Mouse (Mus musculus): ENCODE measurements at regions not wholly inside any gene's neighbourhood (a gene's known extent, or its start where the extent isn't known, plus 50 kb on each side); places are given as distances from the start of the nearest gene placed in this dataset.

DNA sequence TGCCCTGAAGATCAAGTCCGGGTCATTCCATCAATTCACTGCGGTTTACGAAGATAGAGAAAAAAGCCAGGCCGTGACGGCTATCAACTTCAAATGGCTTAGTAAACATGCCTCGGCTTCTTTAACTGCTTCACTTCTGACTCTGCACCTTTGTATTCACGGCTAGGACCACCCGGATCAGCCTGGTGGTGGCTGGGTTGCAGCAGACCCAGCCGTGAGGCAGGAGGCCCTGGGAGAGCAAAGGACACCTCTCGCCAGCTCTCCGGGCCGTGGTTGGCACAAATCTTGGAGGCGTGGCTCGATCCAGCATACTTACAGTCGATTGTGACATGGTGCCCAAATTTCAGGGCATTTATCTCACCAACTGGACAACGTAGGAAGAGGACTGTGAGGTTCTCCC is 187.5 kb downstream of the Gpat3 start:
- H3K27me3 ChIP-seq (ENCODE audit: control insufficient read depth, insufficient read depth, low read length) = peaks cover 2% of the 10 kb centered on the region; the same call in 1 of the 2 replicates
- 73% methylated on average over 16 of the region's 16 CpGs for WGBS
- no peak overlapping the region for H3K27ac ChIP-seq (ENCODE audit: low read depth, low read length)
- no peaks in the 10 kb centered on the region for H3K36me3 ChIP-seq (ENCODE audit: control insufficient read depth, insufficient read depth, low read length)
- H3K9me3 ChIP-seq (ENCODE audit: control insufficient read depth, low read length) = no peaks in the 10 kb centered on the region
- H3K4me1 ChIP-seq (replicated peaks; ENCODE audit: control insufficient read depth, insufficient read depth, low read length) = no peaks in the 10 kb centered on the region
- ATAC-seq (ENCODE audit: low FRiP score) = no peak
- H3K9ac ChIP-seq (ENCODE audit: low read depth, low read length) = no peak overlapping the region
- H3K4me3 ChIP-seq (ENCODE audit: low read depth, low read length) = no peak overlapping the region
- H3K4me2 ChIP-seq (replicated peaks; ENCODE audit: low read depth, low read length) = no peak overlapping the region
- DNase-seq (ENCODE audit: low spot score) = no peak

DNA sequence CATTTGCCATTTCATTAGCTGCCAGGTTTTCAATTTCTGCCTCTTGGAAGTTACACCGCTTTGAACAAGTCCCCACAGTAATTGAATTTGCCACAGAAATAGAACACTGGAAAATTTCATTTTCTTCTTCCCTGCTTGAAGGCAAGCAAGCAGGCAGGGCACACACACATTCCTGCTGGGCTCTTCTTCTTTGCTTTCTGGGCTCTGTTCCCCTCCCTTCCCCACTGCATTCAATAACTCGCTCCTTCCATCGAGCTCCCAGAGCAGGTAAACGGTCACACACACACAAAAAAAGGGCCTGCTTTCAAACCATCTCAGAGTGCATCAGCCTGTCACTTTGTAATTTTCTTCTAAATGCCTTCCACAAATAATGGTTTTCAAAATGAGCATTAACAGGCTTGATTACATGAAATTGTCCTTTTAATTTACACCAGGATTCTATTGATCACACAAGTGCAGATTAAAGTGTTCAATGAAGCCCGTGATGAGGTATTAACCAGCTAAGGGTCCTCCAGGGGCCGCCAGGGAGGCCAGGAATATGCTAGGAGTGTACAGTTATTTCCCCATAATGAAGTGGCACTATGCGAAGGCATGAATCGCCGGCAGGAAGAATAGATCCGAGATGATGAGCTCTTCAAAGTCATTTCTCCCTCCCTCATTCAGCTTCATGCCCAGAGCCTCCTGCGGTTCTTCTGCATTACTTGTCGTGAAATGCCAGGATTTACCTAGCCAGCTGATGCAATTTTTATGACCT is 186.8 kb downstream of the Gpat3 start:
- H3K4me3 ChIP-seq (ENCODE audit: low read depth, low read length) = no peak overlapping the region
- H3K27me3 ChIP-seq (ENCODE audit: control insufficient read depth, insufficient read depth, low read length) = peaks cover 2% of the 10 kb centered on the region; the same call in 1 of the 2 replicates
- DNase-seq (ENCODE audit: low spot score) (no peak), ATAC-seq (ENCODE audit: low FRiP score) (no peak)
- no peaks in the 10 kb centered on the region for H3K4me1 ChIP-seq (replicated peaks; ENCODE audit: control insufficient read depth, insufficient read depth, low read length)
- no peak overlapping the region for H3K4me2 ChIP-seq (replicated peaks; ENCODE audit: low read depth, low read length)
- H3K9ac ChIP-seq (ENCODE audit: low read depth, low read length) = no peak overlapping the region
- H3K36me3 ChIP-seq (ENCODE audit: control insufficient read depth, insufficient read depth, low read length) = no peaks in the 10 kb centered on the region
- WGBS = 73% methylated on average over 12 of the region's 12 CpGs
- H3K9me3 ChIP-seq (ENCODE audit: control insufficient read depth, low read length) = no peaks in the 10 kb centered on the region
- H3K27ac ChIP-seq (ENCODE audit: low read depth, low read length) = no peak overlapping the region

- WGBS = 86% methylated on average over 5 of the region's 5 CpGs
- H3K4me3 ChIP-seq (ENCODE audit: low read depth, low read length) = no peak overlapping the region
- H3K4me1 ChIP-seq (replicated peaks; ENCODE audit: control insufficient read depth, insufficient read depth, low read length) = no peaks in the 10 kb centered on the region
- H3K36me3 ChIP-seq (ENCODE audit: control insufficient read depth, insufficient read depth, low read length) = no peaks in the 10 kb centered on the region
- no peaks in the 10 kb centered on the region for H3K9me3 ChIP-seq (ENCODE audit: control insufficient read depth, low read length)
- no peak overlapping the region for H3K27ac ChIP-seq (ENCODE audit: low read depth, low read length)
- no peak overlapping the region for H3K9ac ChIP-seq (ENCODE audit: low read depth, low read length)
- ATAC-seq (ENCODE audit: low FRiP score) = no peak
- no peak for DNase-seq (ENCODE audit: low spot score)
- no peak overlapping the region for H3K4me2 ChIP-seq (replicated peaks; ENCODE audit: low read depth, low read length)
- peaks cover 6% of the 10 kb centered on the region for H3K27me3 ChIP-seq (ENCODE audit: control insufficient read depth, insufficient read depth, low read length)
These were observed 179.3 kb downstream of the Gpat3 start for GRCm38 (mm10) chr5:101024796-101025195.

GRCm38 (mm10) chr5:101023784-101024183 is 178.3 kb downstream of the Gpat3 start:
- no peak overlapping the region for H3K4me2 ChIP-seq (replicated peaks; ENCODE audit: low read depth, low read length)
- WGBS = 55% methylated on average over 8 of the region's 8 CpGs
- no peak overlapping the region for H3K9ac ChIP-seq (ENCODE audit: low read depth, low read length)
- H3K4me3 ChIP-seq (ENCODE audit: low read depth, low read length) = no peak overlapping the region
- H3K9me3 ChIP-seq (ENCODE audit: control insufficient read depth, low read length) = no peaks in the 10 kb centered on the region
- H3K36me3 ChIP-seq (ENCODE audit: control insufficient read depth, insufficient read depth, low read length) = no peaks in the 10 kb centered on the region
- H3K27me3 ChIP-seq (ENCODE audit: control insufficient read depth, insufficient read depth, low read length) = peaks cover 6% of the 10 kb centered on the region
- peak; percentile 6 for DNase-seq (ENCODE audit: low spot score)
- H3K4me1 ChIP-seq (replicated peaks; ENCODE audit: control insufficient read depth, insufficient read depth, low read length) = no peaks in the 10 kb centered on the region
- no peak for ATAC-seq (ENCODE audit: low FRiP score)
- no peak overlapping the region for H3K27ac ChIP-seq (ENCODE audit: low read depth, low read length)

DNA sequence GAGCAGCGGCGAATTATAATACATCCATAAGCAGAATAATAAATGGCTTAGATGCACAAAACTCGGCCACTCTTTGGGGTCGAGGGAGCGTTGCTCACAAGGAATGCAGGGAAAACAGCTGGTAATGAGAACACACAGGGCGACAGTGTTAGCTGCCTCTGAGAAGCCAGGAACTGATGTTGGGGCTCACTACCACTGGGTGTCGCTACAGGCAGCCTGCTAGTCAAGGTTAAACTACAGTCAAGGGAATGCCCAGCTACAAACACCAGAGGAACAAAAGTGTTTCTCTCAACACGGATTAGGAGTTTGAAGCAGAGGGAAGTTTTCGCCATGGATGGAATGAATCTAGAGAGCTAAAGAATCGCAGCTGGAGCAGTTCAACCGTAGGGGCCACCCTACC is 175.3 kb downstream of the Gpat3 start:
- ATAC-seq (ENCODE audit: low FRiP score) = peak; percentile 53; the same call in 1 of the 2 replicates
- Histone ChIP-seq H3K36me3 (ENCODE audit: control insufficient read depth, insufficient read depth, low read length) (no peaks in the 10 kb centered on the region), H3K4me1 (replicated peaks; ENCODE audit: control insufficient read depth, insufficient read depth, low read length) (no peaks in the 10 kb centered on the region), H3K4me3 (ENCODE audit: low read depth, low read length) (no peak overlapping the region), H3K27me3 (ENCODE audit: control insufficient read depth, insufficient read depth, low read length) (peaks cover 6% of the 10 kb centered on the region), H3K27ac (ENCODE audit: low read depth, low read length) (no peak overlapping the region), H3K9me3 (ENCODE audit: control insufficient read depth, low read length) (no peaks in the 10 kb centered on the region), H3K4me2 (replicated peaks; ENCODE audit: low read depth, low read length) (no peak overlapping the region), H3K9ac (ENCODE audit: low read depth, low read length) (no peak overlapping the region)
- peak; percentile 88 for DNase-seq (ENCODE audit: low spot score)
- 10% methylated on average over 11 of the region's 11 CpGs for WGBS

GRCm38 (mm10) chr5:101013844-101014243 is 168.3 kb downstream of the Gpat3 start:
- Histone ChIP-seq H3K27ac (ENCODE audit: low read depth, low read length) (no peak overlapping the region), H3K4me1 (replicated peaks; ENCODE audit: control insufficient read depth, insufficient read depth, low read length) (no peaks in the 10 kb centered on the region), H3K27me3 (ENCODE audit: control insufficient read depth, insufficient read depth, low read length) (no peaks in the 10 kb centered on the region), H3K4me3 (ENCODE audit: low read depth, low read length) (no peak overlapping the region), H3K9me3 (ENCODE audit: control insufficient read depth, low read length) (no peaks in the 10 kb centered on the region), H3K36me3 (ENCODE audit: control insufficient read depth, insufficient read depth, low read length) (no peaks in the 10 kb centered on the region), H3K9ac (ENCODE audit: low read depth, low read length) (no peak overlapping the region), H3K4me2 (replicated peaks; ENCODE audit: low read depth, low read length) (no peak overlapping the region)
- no peak for ATAC-seq (ENCODE audit: low FRiP score)
- 74% methylated on average over 5 of the region's 5 CpGs for WGBS
- no peak for DNase-seq (ENCODE audit: low spot score)

GRCm38 (mm10) chr5:101005216-101005615 is 159.7 kb downstream of the Gpat3 start:
- Histone ChIP-seq H3K27ac (ENCODE audit: low read depth, low read length) (no peak overlapping the region), H3K9ac (ENCODE audit: low read depth, low read length) (no peak overlapping the region)

DNA sequence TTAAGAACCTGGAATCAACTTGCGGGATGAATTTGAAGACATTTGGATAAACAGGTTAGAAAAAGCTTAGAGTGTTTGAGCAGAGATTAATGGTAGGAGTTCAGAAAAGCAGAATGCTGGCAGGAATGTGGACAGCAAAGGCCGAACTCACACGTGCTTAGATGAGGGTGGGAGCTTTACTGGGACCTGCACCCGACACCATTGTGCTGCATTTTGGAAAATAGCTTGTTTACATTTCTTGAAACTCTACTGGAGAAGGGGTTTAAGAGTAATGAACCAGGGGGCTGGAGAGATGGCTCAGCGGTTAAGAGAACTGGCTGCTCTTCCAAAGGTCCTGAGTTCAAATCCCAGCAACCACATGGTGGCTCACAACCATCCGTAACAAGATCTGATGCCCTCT is 154.9 kb downstream of the Gpat3 start:
- 92% methylated on average over 6 of the region's 6 CpGs for WGBS
- Histone ChIP-seq H3K4me3 (ENCODE audit: low read depth, low read length) (no peak overlapping the region), H3K27ac (ENCODE audit: low read depth, low read length) (no peak overlapping the region), H3K4me1 (replicated peaks; ENCODE audit: control insufficient read depth, insufficient read depth, low read length) (no peaks in the 10 kb centered on the region), H3K9me3 (ENCODE audit: control insufficient read depth, low read length) (no peaks in the 10 kb centered on the region), H3K27me3 (ENCODE audit: control insufficient read depth, insufficient read depth, low read length) (no peaks in the 10 kb centered on the region), H3K9ac (ENCODE audit: low read depth, low read length) (no peak overlapping the region), H3K36me3 (ENCODE audit: control insufficient read depth, insufficient read depth, low read length) (no peaks in the 10 kb centered on the region), H3K4me2 (replicated peaks; ENCODE audit: low read depth, low read length) (no peak overlapping the region)
- ATAC-seq (ENCODE audit: low FRiP score) (no peak), DNase-seq (ENCODE audit: low spot score) (no peak)

More at GRCm38 (mm10) chr5:101005216-101005615, 159.7 kb downstream of the Gpat3 start:
- Histone ChIP-seq H3K4me3 (ENCODE audit: low read depth, low read length) (no peak overlapping the region), H3K9me3 (ENCODE audit: control insufficient read depth, low read length) (no peaks in the 10 kb centered on the region), H3K4me1 (replicated peaks; ENCODE audit: control insufficient read depth, insufficient read depth, low read length) (no peaks in the 10 kb centered on the region), H3K27me3 (ENCODE audit: control insufficient read depth, insufficient read depth, low read length) (no peaks in the 10 kb centered on the region), H3K36me3 (ENCODE audit: control insufficient read depth, insufficient read depth, low read length) (no peaks in the 10 kb centered on the region), H3K4me2 (replicated peaks; ENCODE audit: low read depth, low read length) (no peak overlapping the region)
- 72% methylated on average over 3 of the region's 3 CpGs for WGBS
- no peak for ATAC-seq (ENCODE audit: low FRiP score)
- no peak for DNase-seq (ENCODE audit: low spot score)

DNA sequence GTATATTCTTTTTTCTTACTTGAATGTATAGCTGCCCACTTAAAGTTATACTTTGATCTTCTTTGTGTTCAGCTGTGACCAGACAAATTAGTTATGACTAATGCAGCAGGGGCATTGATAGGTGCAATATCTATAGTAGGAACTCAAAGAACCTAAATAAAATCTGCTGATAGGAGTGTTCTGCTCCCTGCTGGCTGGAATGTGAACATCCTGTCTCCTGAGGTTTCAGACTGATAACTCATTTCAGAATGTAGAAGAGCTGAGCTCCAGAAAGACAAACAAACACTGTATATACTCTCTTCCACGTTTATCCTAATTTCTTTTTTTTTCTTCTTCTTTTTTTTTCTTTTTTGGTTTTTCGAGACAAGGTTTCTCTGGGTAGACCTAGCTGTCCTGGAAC is 146.9 kb downstream of the Gpat3 start:
- H3K27ac ChIP-seq (ENCODE audit: low read depth, low read length) = no peak overlapping the region
- WGBS = 85% methylated on average over 2 of the region's 2 CpGs
- H3K4me3 ChIP-seq (ENCODE audit: low read depth, low read length) = no peak overlapping the region
- no peaks in the 10 kb centered on the region for H3K4me1 ChIP-seq (replicated peaks; ENCODE audit: control insufficient read depth, insufficient read depth, low read length)
- H3K27me3 ChIP-seq (ENCODE audit: control insufficient read depth, insufficient read depth, low read length) = no peaks in the 10 kb centered on the region
- no peak for ATAC-seq (ENCODE audit: low FRiP score)
- no peak overlapping the region for H3K9ac ChIP-seq (ENCODE audit: low read depth, low read length)
- no peaks in the 10 kb centered on the region for H3K9me3 ChIP-seq (ENCODE audit: control insufficient read depth, low read length)
- no peaks in the 10 kb centered on the region for H3K36me3 ChIP-seq (ENCODE audit: control insufficient read depth, insufficient read depth, low read length)
- no peak for DNase-seq (ENCODE audit: low spot score)
- H3K4me2 ChIP-seq (replicated peaks; ENCODE audit: low read depth, low read length) = no peak overlapping the region

All from hindbrain, embryonic 11.5 days (tissue).